Mouse (Mus musculus) cortical plate, adult 2 months (tissue): Measurements from ENCODE around the gene Sass6.

Experiments used
- CTCF ChIP-seq: fragments of 200-500 bp; IDR thresholded peaks from 2 replicates; pipeline ENCODE4 v1.5.1; 2011; ENCODE audit warnings: mild to moderate bottlenecking, control low read depth, low read length; ENCODE audit not compliant: insufficient read depth; ENCODE audit errors: extremely low read depth
- POLR2A ChIP-seq: fragments of 200-500 bp; IDR thresholded peaks from 2 replicates; pipeline ENCODE4 v1.6.1; 2011; ENCODE audit warnings: mild to moderate bottlenecking, low read length, control low read depth; ENCODE audit not compliant: insufficient read depth; ENCODE audit errors: extremely low read depth

GRCm38 (mm10) chr3:116638572-116638971 lies 43.8 kb downstream of the Sass6 start:
- TF ChIP-seq POLR2A, result no peak
- TF ChIP-seq CTCF, result no peak
